Mouse (Mus musculus) cerebellum, adult 2 months (tissue): ENCODE measurements around the gene Ccdc167.

Source experiments
- CTCF ChIP-seq: fragments of 200-500 bp; IDR thresholded peaks from 2 replicates; pipeline ENCODE4 v1.5.1; 2011; ENCODE audit warnings: low read depth, mild to moderate bottlenecking, control low read depth, low read length, moderate library complexity, borderline replicate concordance; ENCODE audit not compliant: insufficient read depth
- POLR2A ChIP-seq: fragments of 200-500 bp; IDR thresholded peaks from 2 replicates; pipeline ENCODE4 v1.6.1; 2011; ENCODE audit warnings: low read length, control low read depth, borderline replicate concordance; ENCODE audit not compliant: insufficient read depth

- no peak for TF ChIP-seq POLR2A
- TF ChIP-seq CTCF = no peak
Measured at GRCm38 (mm10) chr17:29765380-29765779, 48.5 kb upstream of the Ccdc167 start.
